Mouse (Mus musculus) limb, embryonic 11.5 days (tissue): Measurements from ENCODE around the gene Itpr3. TPM values are rescaled to one million over a fixed set of nuclear protein-coding genes. Genes with fewer than 3 reads are reported as not detected.

Experiments
- ATAC-seq: fragments of 200-750 bp; cut with Nextera tagmentation; 2 replicates; pipeline ENCODE4 v1.8.0; 2017; ENCODE audit warnings: low read depth; ENCODE audit not compliant: insufficient number of reproducible peaks, low FRiP score, low TSS enrichment
- DNase-seq: peaks from one replicate; pipeline ENCODE4 v3.0.0-alpha.2; 2015; ENCODE audit warnings: low spot score
- H3K27ac ChIP-seq: fragments of 300-500 bp; sonication (generic); replicated peaks from 2 replicates; pipeline ENCODE4 v1.5.1; 2014; ENCODE audit warnings: low read depth, mild to moderate bottlenecking, low read length
- H3K27me3 ChIP-seq: fragments of 300-500 bp; sonication (generic); 2 replicates; pipeline ENCODE4 v1.6.1; 2014; ENCODE audit warnings: mild to moderate bottlenecking, low read length, mixed read lengths; ENCODE audit not compliant: control insufficient read depth, insufficient read depth
- H3K36me3 ChIP-seq: fragments of 300-500 bp; sonication (generic); 2 replicates; pipeline ENCODE4 v1.6.1; 2014; ENCODE audit warnings: mild to moderate bottlenecking, low read length, moderate library complexity, mixed read lengths; ENCODE audit not compliant: control insufficient read depth, insufficient read depth
- H3K4me1 ChIP-seq: fragments of 300-500 bp; sonication (generic); 2 replicates; pipeline ENCODE4 v1.6.1; 2014; ENCODE audit warnings: low read length, mixed read lengths; ENCODE audit not compliant: control insufficient read depth, insufficient read depth
- H3K4me2 ChIP-seq: fragments of 300-500 bp; sonication (generic); 2 replicates; pipeline ENCODE4 v1.6.1; 2014; ENCODE audit warnings: low read depth, mild to moderate bottlenecking, moderate library complexity; ENCODE audit not compliant: severe bottlenecking
- H3K4me3 ChIP-seq: fragments of 300-500 bp; sonication (generic); 2 replicates; pipeline ENCODE4 v1.5.1; 2014; ENCODE audit warnings: low read depth, low read length
- H3K9ac ChIP-seq: fragments of 300-500 bp; sonication (generic); 2 replicates; pipeline ENCODE4 v1.6.1; 2014; ENCODE audit warnings: mild to moderate bottlenecking, low read length
- H3K9me3 ChIP-seq: fragments of 300-500 bp; sonication (generic); 2 replicates; pipeline ENCODE4 v1.6.1; 2016; ENCODE audit warnings: low read length; ENCODE audit not compliant: control insufficient read depth
- WGBS: fragments of 180-500 bp; shearing (Covaris S2); extraction: QIAGEN DNeasy Blood & Tissue Kit; methylation state at CpG from one replicate; pipeline ENCODE4 v1.1.7; 2014; 5-methylcytosine and 5-hydroxymethylcytosine counted together
- polyA plus RNA-seq: library from polyadenylated mRNA; unstranded; fragments of >200 nt; fragmentation: Nextera tagmentation; extraction: Ambion mirVana; gene quantifications from 2 replicates; pipeline ENCODE4 v1.2.1, GENCODE M21; 2014

Itpr3 gene
- polyA plus RNA-seq = 2.5 and 3.0 TPM in 2 replicates

GRCm38 (mm10) chr17:27056812-27057516, at the start of gene Itpr3:
Gene Itpr3 (plus strand): TSS chr17:27057304.
- Histone ChIP-seq H3K4me3 (peak within 1 kb of the TSS; percentile 58), H3K4me1 (peaks cover 23% of the 10 kb centered on the region), H3K9ac (peak within 1 kb of the TSS; percentile 71), H3K27me3 (no peaks in the 10 kb centered on the region), H3K36me3 (no peaks in the 10 kb centered on the region), H3K4me2 (peak within 1 kb of the TSS; percentile 84), H3K9me3 (no peaks in the 10 kb centered on the region), H3K27ac (peak within 1 kb of the TSS; percentile 32; the same call in 1 of the 2 replicates)
- ATAC-seq = peak; percentile 64; the same call in 1 of the 2 replicates
- under 1% methylated on average over 63 of the region's 66 CpGs for WGBS
- peak; percentile 83 for DNase-seq

- no peaks in the 10 kb centered on the region for H3K36me3 ChIP-seq
- H3K27me3 ChIP-seq = peaks cover 3% of the 10 kb centered on the region; the same call in 1 of the 2 replicates
- DNase-seq (no peak), ATAC-seq (no peak)
- H3K4me1 ChIP-seq = peaks cover 4% of the 10 kb centered on the region; the same call in 1 of the 2 replicates
- no peak overlapping the region for H3K27ac ChIP-seq
- H3K4me2 ChIP-seq = no peak overlapping the region
- no peak overlapping the region for H3K9ac ChIP-seq
- no peak overlapping the region for H3K4me3 ChIP-seq
- no peaks in the 10 kb centered on the region for H3K9me3 ChIP-seq
- WGBS = 87% methylated on average over 2 of the region's 2 CpGs
These were observed 48.8 kb upstream of the Itpr3 start for GRCm38 (mm10) chr17:27008277-27008676.

- Histone ChIP-seq H3K4me3 (no peak overlapping the region), H3K27ac (no peak overlapping the region), H3K4me1 (peaks cover 4% of the 10 kb centered on the region; the same call in 1 of the 2 replicates), H3K9ac (no peak overlapping the region), H3K4me2 (no peak overlapping the region), H3K36me3 (no peaks in the 10 kb centered on the region), H3K27me3 (no peaks in the 10 kb centered on the region), H3K9me3 (no peaks in the 10 kb centered on the region)
- 90% methylated on average over 10 of the region's 10 CpGs for WGBS
- ATAC-seq (no peak), DNase-seq (no peak)
These were observed 45.9 kb upstream of the Itpr3 start for GRCm38 (mm10) chr17:27011167-27011566.

- 58% methylated on average over 14 of the region's 14 CpGs for WGBS
- Histone ChIP-seq H3K27ac (no peak overlapping the region), H3K4me2 (0 out of 2 replicates have a peak overlapping the region, but pooled peaks have one; percentile 15), H3K27me3 (no peaks in the 10 kb centered on the region), H3K9me3 (no peaks in the 10 kb centered on the region), H3K4me3 (no peak overlapping the region), H3K36me3 (no peaks in the 10 kb centered on the region), H3K9ac (no peak overlapping the region), H3K4me1 (peaks cover 4% of the 10 kb centered on the region; the same call in 1 of the 2 replicates)
- DNase-seq (no peak), ATAC-seq (no peak)
These were observed 45.0 kb upstream of the Itpr3 start for GRCm38 (mm10) chr17:27011998-27012672.

GRCm38 (mm10) chr17:27012909-27013308, 44.2 kb upstream of the Itpr3 start:
- Histone ChIP-seq H3K4me2 (no peak overlapping the region), H3K4me1 (peaks cover 4% of the 10 kb centered on the region; the same call in 1 of the 2 replicates), H3K36me3 (no peaks in the 10 kb centered on the region), H3K9me3 (no peaks in the 10 kb centered on the region), H3K9ac (0 out of 2 replicates have a peak overlapping the region, but pooled peaks have one; percentile 27), H3K27ac (no peak overlapping the region), H3K4me3 (no peak overlapping the region), H3K27me3 (no peaks in the 10 kb centered on the region)
- DNase-seq = no peak
- WGBS = 43% methylated on average over 6 of the region's 6 CpGs
- ATAC-seq = no peak

GRCm38 (mm10) chr17:27017564-27018499, 39.3 kb upstream of the Itpr3 start:
- DNase-seq = peak; percentile 93
- WGBS = 7% methylated on average over 34 of the region's 34 CpGs
- Histone ChIP-seq H3K4me3 (peak overlapping the region; percentile 43), H3K27ac (peak overlapping the region; percentile 36; the same call in 1 of the 2 replicates), H3K4me2 (peak overlapping the region; percentile 61), H3K4me1 (peaks cover 6% of the 10 kb centered on the region; the same call in 1 of the 2 replicates), H3K27me3 (no peaks in the 10 kb centered on the region), H3K36me3 (peaks cover 15% of the 10 kb centered on the region), H3K9me3 (no peaks in the 10 kb centered on the region), H3K9ac (peak overlapping the region; percentile 63)
- ATAC-seq = peak; percentile 59; the same call in 1 of the 2 replicates

GRCm38 (mm10) chr17:27018555-27019196, 38.4 kb upstream of the Itpr3 start:
- WGBS = 36% methylated on average over 12 of the region's 12 CpGs
- no peaks in the 10 kb centered on the region for H3K9me3 ChIP-seq

More at GRCm38 (mm10) chr17:27018555-27019196, 38.4 kb upstream of the Itpr3 start:
- ATAC-seq = no peak
- Histone ChIP-seq H3K36me3 (peaks cover 17% of the 10 kb centered on the region), H3K4me2 (peak overlapping the region; percentile 61), H3K9ac (no peak overlapping the region; the same call in 1 of the 2 replicates), H3K4me3 (peak overlapping the region; percentile 43), H3K27me3 (no peaks in the 10 kb centered on the region), H3K4me1 (peaks cover 6% of the 10 kb centered on the region; the same call in 1 of the 2 replicates), H3K27ac (peak overlapping the region; percentile 36; the same call in 1 of the 2 replicates)
- no peak for DNase-seq
